In the genomic region with DNA sequence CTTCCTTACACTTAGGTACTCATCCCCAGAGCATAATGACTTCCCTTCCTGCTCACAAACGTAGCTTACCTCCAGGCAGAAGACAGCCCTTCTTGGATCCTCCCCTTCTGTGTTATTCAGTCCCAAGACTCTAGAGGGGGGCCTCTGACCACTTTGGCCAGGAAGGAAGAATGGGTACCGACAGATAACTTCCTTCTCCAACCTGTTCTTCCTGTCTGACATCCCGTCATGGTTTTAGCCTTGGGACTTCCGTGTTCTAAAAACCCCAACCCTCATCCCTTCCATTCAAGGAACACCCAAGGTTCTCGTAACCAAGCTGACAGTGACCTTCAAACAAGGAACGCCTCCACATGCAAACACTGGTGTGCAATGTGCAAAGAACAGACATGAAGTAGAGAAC, we compare ENCODE assay signal across 7 mouse cellular contexts. TPM values are rescaled to one million over a fixed set of nuclear protein-coding genes. Genes with fewer than 3 reads are reported as not detected.
DNase-seq lines count a peak whose midpoint lies in the region; ATAC-seq and TF ChIP-seq lines count a peak whose summit lies in the region.

A gene (minus strand): TSS at position 168 of the 400 bp plus-strand sequence.

- ATAC-seq in forebrain, embryonic 13.5 days, result no peak
- peak; percentile 70 for ATAC-seq in liver, embryonic 14.5 days (ENCODE audit: insufficient read depth)

- no peak within 1 kb of the TSS for H3K27ac ChIP-seq in ES-Bruce4 (ENCODE audit: insufficient read depth, low read length)
- H3K27ac ChIP-seq in forebrain, embryonic 13.5 days, result peak within 1 kb of the TSS; percentile 70
- H3K27ac ChIP-seq in liver, embryonic 14.5 days, result peak within 1 kb of the TSS; percentile 3; the same call in 1 of the 2 replicates
- H3K27ac ChIP-seq in olfactory bulb, adult 2 months (ENCODE audit: insufficient read depth, low read depth, low read length), result peak within 1 kb of the TSS; percentile 34

- peak; percentile 8 for TF ChIP-seq CTCF in ES-Bruce4 (IDR thresholded peaks at IDR 0.05; ENCODE audit: low read depth, low read length)
- TF ChIP-seq CTCF in liver, embryonic 14.5 days (IDR thresholded peaks at IDR 0.05; ENCODE audit: low read depth), result no peak
- no peak for TF ChIP-seq CTCF in olfactory bulb, adult 2 months (IDR thresholded peaks at IDR 0.05; ENCODE audit: insufficient read depth, low read depth, low read length)

- TF ChIP-seq EP300 in ES-Bruce4 (IDR thresholded peaks at IDR 0.05; ENCODE audit: insufficient read depth, low read depth, low read length), result no peak
- no peak for TF ChIP-seq EP300 in liver, embryonic 14.5 days (IDR thresholded peaks at IDR 0.05; ENCODE audit: low read depth)

- H3K9me3 ChIP-seq in ES-Bruce4 (replicated peaks; ENCODE audit: control insufficient read depth, insufficient read depth, low read length, poor library complexity, severe bottlenecking), result no peaks in the 10 kb centered on the region
- H3K9me3 ChIP-seq in forebrain, embryonic 13.5 days (replicated peaks), result peaks cover 7% of the 10 kb centered on the region; the same call in 1 of the 2 replicates
- no peaks in the 10 kb centered on the region for H3K9me3 ChIP-seq in liver, embryonic 14.5 days (ENCODE audit: control insufficient read depth, low read length)

- H3K9ac ChIP-seq in ES-Bruce4 (ENCODE audit: low read depth, poor library complexity, severe bottlenecking), result peak within 1 kb of the TSS; percentile 77
- H3K9ac ChIP-seq in forebrain, embryonic 13.5 days, result peak within 1 kb of the TSS; percentile 70
- H3K9ac ChIP-seq in liver, embryonic 14.5 days (replicated peaks), result peak within 1 kb of the TSS; percentile 75

- H3K4me1 ChIP-seq in ES-Bruce4 (ENCODE audit: control insufficient read depth, insufficient read depth, low read length), result no peaks in the 10 kb centered on the region
- peaks cover 22% of the 10 kb centered on the region for H3K4me1 ChIP-seq in forebrain, embryonic 13.5 days
- peaks cover 3 to 18% of the 10 kb centered on the region in 2 experiments; a peak in 2 of 4 replicates for H3K4me1 ChIP-seq in liver, embryonic 14.5 days (replicated peaks; ENCODE audit: control insufficient read depth in 2 of 2, insufficient read depth in 2 of 2, low read length in 1 of 2)
- H3K4me1 ChIP-seq in olfactory bulb, adult 2 months (ENCODE audit: control insufficient read depth, insufficient read depth, low read length), result peaks cover 24% of the 10 kb centered on the region

- 87% methylated on average over 6 of the region's 6 CpGs for WGBS in forebrain, embryonic 13.5 days
- WGBS in liver, embryonic 14.5 days (ENCODE audit: insufficient replicate concordance), result 10% methylated on average over 6 of the region's 6 CpGs
- 80% methylated on average over 6 of the region's 6 CpGs for WGBS in olfactory bulb, adult 2 months

- no peak for TF ChIP-seq POLR2A in ES-Bruce4 (IDR thresholded peaks at IDR 0.05; ENCODE audit: insufficient read depth, low read length)
- no peak for TF ChIP-seq POLR2A in olfactory bulb, adult 2 months (IDR thresholded peaks at IDR 0.05; ENCODE audit: insufficient read depth, low read depth, low read length)

- peak within 1 kb of the TSS; percentile 72 for H3K4me2 ChIP-seq in forebrain, embryonic 13.5 days
- H3K4me2 ChIP-seq in liver, embryonic 14.5 days (ENCODE audit: low read depth), result peak within 1 kb of the TSS; percentile 72

- peak; percentile 27 for DNase-seq in adrenal gland, adult 2 months
- no peak for DNase-seq in heart, postnatal 4 days
- DNase-seq in liver, embryonic 14.5 days (ENCODE audit: low read depth in 3 of 3, low spot score in 3 of 3), result peak in 1 of 3 experiments; percentile 66
- DNase-seq in right cerebral cortex, adult 18-20 months, result no peak

- H3K4me3 ChIP-seq in ES-Bruce4 (ENCODE audit: low read depth, low read length), result peak within 1 kb of the TSS; percentile 57
- peak within 1 kb of the TSS; percentile 38 for H3K4me3 ChIP-seq in forebrain, embryonic 13.5 days
- H3K4me3 ChIP-seq in liver, embryonic 14.5 days (ENCODE audit: insufficient read depth in 1 of 2, low read depth in 2 of 2, low read length in 2 of 2), result peak within 1 kb of the TSS; percentile 45 to 59
- peak within 1 kb of the TSS; percentile 50 for H3K4me3 ChIP-seq in olfactory bulb, adult 2 months (ENCODE audit: insufficient read depth, low read depth, low read length)

- no peaks in the 10 kb centered on the region for H3K27me3 ChIP-seq in ES-Bruce4 (ENCODE audit: control insufficient read depth, insufficient read depth, low read length, poor library complexity, severe bottlenecking)
- H3K27me3 ChIP-seq in forebrain, embryonic 13.5 days, result no peaks in the 10 kb centered on the region
- H3K27me3 ChIP-seq in liver, embryonic 14.5 days (ENCODE audit: control insufficient read depth, insufficient read depth, low read length), result no peaks in the 10 kb centered on the region

- no peaks in the 10 kb centered on the region for H3K36me3 ChIP-seq in ES-Bruce4 (ENCODE audit: control insufficient read depth, insufficient read depth, low read length, poor library complexity, severe bottlenecking)
- peaks cover 3% of the 10 kb centered on the region; the same call in 1 of the 2 replicates for H3K36me3 ChIP-seq in forebrain, embryonic 13.5 days (ENCODE audit: poor library complexity, severe bottlenecking)
- peaks cover 7% of the 10 kb centered on the region; the same call in 1 of the 2 replicates for H3K36me3 ChIP-seq in liver, embryonic 14.5 days (replicated peaks; ENCODE audit: control insufficient read depth, insufficient read depth, low read depth)

RNA-seq across cellular contexts. Expression of the gene that starts here (rescaled TPM):
- 1.6 and 2.3 TPM in 2 replicates for polyA plus RNA-seq in ES-Bruce4 (2011; ENCODE audit: insufficient read depth, insufficient read length, low read depth, missing spikeins)
- 10 to 100 TPM; 15.7 to 27.8 TPM for total RNA-seq in adrenal gland, adult 2 months (2021)
- polyA plus RNA-seq in adrenal gland, adult 2 months (2012; rRNA removed), result 25.3 and 27.7 TPM in 2 replicates
- 4.4 and 4.5 TPM in 2 replicates for polyA plus RNA-seq in forebrain, embryonic 13.5 days (2015; fragmentation: Nextera tagmentation; extraction: Ambion mirVana)
- 10 to 100 TPM; 13.8 to 15.3 TPM for total RNA-seq in heart, postnatal 4 days (2021)
- 1.5 TPM in 2 replicates for polyA plus RNA-seq in liver, embryonic 14.5 days (2012; rRNA removed)
- polyA plus RNA-seq in liver, embryonic 14.5 days (2014; fragmentation: Nextera tagmentation; extraction: Ambion mirVana), result 2.7 and 3.4 TPM in 2 replicates
- polyA plus RNA-seq in olfactory bulb, adult 2 months (2012; ENCODE audit: insufficient read depth, insufficient read length, low replicate concordance, missing spikeins), result not detected in 2 replicates
